Mouse (Mus musculus) A20 (cell line): ENCODE measurements at regions not wholly inside any gene's neighbourhood (a gene's known extent, or its start where the extent isn't known, plus 50 kb on each side); places are given as distances from the start of the nearest gene placed in this dataset.
"Not testable (repeated sequence)": the region's sequence is repeated elsewhere in the genome, so short reads cannot be mapped to it uniquely, and the experiment has no call there.

Experiments used
- DNase-seq: peaks from one replicate; pipeline ENCODE4 v3.0.0-alpha.2; 2011; ENCODE audit warnings: low read depth, low spot score

DNA sequence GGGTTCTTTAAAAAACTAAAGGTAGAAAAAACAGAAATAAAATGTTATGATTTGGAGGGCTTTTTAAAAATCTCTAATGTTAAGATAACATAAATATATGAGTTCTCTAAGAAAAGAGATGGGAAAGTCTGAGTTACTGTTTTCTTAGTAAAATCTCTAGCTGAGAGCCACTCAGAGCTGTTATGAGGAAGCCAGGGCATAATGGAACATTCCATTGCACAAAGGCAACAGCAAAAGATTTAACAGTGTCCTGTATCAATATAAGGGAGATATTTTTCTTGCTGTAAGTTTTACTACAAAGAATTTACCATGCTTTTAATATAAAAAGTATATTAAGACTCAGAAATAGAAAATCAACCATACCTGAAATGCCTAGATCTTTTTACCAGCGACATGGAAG, 82.9 kb upstream of the Rfc3 start:
- DNase-seq = no peak

DNA sequence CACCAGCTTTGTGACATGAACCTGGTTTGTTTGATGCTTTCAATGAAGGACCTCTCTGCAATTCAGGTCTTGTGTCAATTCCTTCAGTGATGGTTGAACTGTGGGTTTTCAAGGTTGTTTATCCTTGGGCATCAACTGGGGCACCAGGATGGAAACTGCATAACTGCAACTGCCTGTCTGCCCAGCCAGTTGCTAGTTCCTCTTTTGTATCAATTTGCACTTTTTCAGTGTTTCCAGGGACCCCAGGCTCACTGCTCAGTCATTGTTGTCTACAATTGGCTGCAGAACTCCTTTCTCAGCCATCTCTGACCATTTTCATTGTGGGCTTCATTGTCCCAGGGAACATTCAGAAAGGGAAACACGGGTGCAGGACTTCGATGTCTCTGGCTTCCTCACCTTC, 74.6 kb upstream of the Rfc3 start:
- peak; percentile 63 for DNase-seq

DNA sequence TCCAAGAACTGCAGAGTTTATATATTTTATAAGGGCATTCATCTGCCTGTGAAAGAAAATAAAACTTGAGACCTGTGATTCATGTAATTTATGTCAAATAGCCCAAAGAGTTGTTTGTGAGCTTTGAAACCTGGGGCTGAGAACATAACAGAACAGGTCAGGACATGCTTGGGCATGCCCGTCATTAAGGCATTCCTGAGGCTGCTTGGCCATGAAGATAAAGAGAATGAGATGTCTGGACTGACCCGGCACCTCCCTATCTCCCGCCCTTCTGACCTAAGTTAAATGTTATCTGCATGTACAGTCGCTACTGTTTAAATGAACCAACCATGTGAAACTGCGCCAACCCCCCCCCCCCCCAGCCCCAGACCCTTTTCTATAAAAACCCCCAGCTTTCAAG, 73.4 kb upstream of the Rfc3 start:
- DNase-seq = not testable (repeated sequence)

DNA sequence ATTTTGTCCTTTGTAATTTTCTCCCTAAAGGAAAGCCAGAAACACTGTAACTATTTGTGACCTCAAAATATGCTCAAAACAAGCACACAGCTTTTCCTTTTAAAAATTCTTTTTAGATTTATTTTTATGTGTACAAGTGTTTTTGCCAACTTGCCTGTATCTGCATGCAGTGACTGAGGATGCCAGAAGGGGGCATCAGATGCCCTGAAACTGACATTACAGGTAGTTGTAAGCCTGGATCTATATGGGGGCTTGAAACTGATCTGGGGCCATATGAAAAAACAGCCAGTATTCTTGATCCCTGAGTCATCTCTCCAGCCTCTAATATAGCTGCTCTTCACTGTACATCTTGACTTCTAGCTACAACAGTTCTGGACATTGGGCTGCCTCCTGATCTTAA, 71.4 kb upstream of the Rfc3 start:
- peak; percentile 50 for DNase-seq

DNA sequence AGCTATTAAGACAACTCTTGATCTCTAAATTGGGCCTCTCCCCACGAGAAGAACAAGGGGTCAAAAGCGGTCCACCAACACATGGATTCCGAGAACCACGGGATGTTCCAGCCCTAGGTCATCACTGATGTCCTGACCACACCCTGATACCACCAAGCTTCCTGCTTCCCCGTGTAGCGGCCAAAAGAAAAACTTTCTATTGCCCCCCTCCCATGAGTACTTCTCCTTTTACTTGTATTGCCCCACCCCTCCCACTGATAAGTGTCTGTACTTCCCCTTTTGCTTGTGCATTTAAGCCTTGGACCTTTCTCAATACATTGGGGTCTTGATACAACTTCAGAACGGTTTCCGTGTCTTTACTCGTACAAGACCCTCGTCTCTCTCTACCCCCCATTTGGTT, 68.7 kb upstream of the Rfc3 start:
- not testable (repeated sequence) for DNase-seq

DNA sequence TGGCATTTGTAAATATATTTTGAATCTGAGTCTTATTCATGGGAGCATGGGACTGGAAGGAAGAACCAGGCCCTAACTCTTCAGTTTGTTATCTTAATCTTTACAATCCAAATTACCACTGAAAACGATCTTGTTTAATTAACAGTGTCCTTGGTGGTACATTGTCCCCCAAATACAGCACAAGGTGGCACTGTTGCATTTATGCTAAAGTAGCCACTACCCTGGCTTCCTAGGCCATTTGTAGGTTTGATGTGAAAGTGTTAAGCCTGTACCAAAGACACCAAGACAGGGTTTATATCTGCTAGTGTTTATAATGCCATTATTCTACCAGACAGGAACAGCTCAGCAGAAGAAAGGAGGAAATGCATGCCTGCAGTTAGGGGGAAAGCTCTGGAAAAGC, 66.9 kb upstream of the Rfc3 start:
- DNase-seq = peak; percentile 59

DNA sequence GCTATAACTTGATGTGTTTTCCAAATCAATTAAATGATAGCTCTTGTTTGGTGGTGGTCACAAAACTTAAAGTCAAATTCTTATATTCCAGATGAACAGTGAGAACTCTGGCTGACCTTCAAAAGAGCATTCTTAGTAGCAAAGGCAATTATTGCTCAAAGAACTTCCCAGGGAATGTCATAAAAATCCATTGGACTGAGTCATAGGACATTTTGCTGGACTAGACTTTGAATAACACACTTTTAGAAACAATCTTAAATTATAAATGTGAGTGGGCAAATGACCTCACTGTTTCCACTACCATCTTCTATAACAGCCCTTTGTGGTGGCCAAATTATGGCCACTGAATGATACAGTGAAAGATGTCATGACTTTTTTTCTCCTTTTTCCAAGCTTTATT, 54.2 kb upstream of the Rfc3 start:
- no peak for DNase-seq

DNA sequence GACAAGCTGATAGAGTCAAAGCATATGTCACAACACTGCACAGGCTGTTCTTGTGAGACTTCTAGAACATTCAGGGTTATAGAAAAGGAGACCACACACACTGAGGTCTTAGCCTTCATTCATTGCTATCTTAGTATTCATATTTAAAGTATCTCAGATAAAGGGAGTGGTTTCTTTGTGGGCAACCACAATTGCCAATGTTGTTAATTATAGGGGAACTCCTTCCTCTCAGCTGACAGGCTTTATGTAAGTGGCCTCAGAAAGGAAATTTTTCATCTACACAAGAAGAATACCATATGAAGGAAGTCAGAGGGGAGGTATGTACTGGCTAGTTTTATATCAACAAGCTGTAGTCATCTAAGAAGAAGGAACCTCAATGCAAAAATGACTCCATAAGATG, 53.0 kb upstream of the Rfc3 start:
- DNase-seq = no peak
